Mouse (Mus musculus): Measurements from ENCODE around the gene Tsks.

The Tsks gene

GRCm38 (mm10) chr7:44951960-44952359 is 9.0 kb downstream of the Tsks start:
- DNase-seq (ENCODE audit: low read depth, low spot score) = peak; percentile 10

- peak; percentile 88 for DNase-seq (ENCODE audit: low read depth, low spot score)
Observed at GRCm38 (mm10) chr7:44952611-44953306, 9.8 kb downstream of the Tsks start.

- DNase-seq (ENCODE audit: low read depth, low spot score) = no peak
Observed at GRCm38 (mm10) chr7:44953561-44953960, 10.6 kb downstream of the Tsks start.

- no peak for DNase-seq (ENCODE audit: low read depth, low spot score)
Observed at GRCm38 (mm10) chr7:44954091-44954885, 11.3 kb downstream of the Tsks start.

- DNase-seq (ENCODE audit: low read depth, low spot score) = peak; percentile 57
Observed at GRCm38 (mm10) chr7:44955628-44956027, 12.6 kb downstream of the Tsks start.

- no peak for DNase-seq (ENCODE audit: low read depth, low spot score)
Observed at GRCm38 (mm10) chr7:44956266-44956665, 13.3 kb downstream of the Tsks start.

GRCm38 (mm10) chr7:44957183-44957835 is 14.3 kb downstream of the Tsks start:
- DNase-seq (ENCODE audit: low read depth, low spot score) = no peak

- peak; percentile 51 for DNase-seq (ENCODE audit: low read depth, low spot score)
Observed at GRCm38 (mm10) chr7:44958208-44958607, 15.2 kb downstream of the Tsks start.

GRCm38 (mm10) chr7:44959281-44959680 is 16.3 kb downstream of the Tsks start:
- DNase-seq (ENCODE audit: low read depth, low spot score) = no peak

- peak; percentile 63 for DNase-seq (ENCODE audit: low read depth, low spot score)
Observed at GRCm38 (mm10) chr7:44959874-44960511, 17.0 kb downstream of the Tsks start.

- DNase-seq (ENCODE audit: low read depth, low spot score) = no peak
Observed at GRCm38 (mm10) chr7:44960512-44960910, 17.5 kb downstream of the Tsks start.

- no peak for DNase-seq (ENCODE audit: low read depth, low spot score)
Observed at GRCm38 (mm10) chr7:44962337-44962736, 19.3 kb downstream of the Tsks start.

GRCm38 (mm10) chr7:44962831-44963230 is 19.8 kb downstream of the Tsks start:
- DNase-seq (ENCODE audit: low read depth, low spot score) = peak; percentile 47

- DNase-seq (ENCODE audit: low read depth, low spot score) = no peak
Observed at GRCm38 (mm10) chr7:44964990-44965389, 22.0 kb downstream of the Tsks start.

- DNase-seq (ENCODE audit: low read depth, low spot score) = peak; percentile 45
Observed at GRCm38 (mm10) chr7:44965975-44966374, 23.0 kb downstream of the Tsks start.

- DNase-seq (ENCODE audit: low read depth, low spot score) = no peak
Observed at GRCm38 (mm10) chr7:44966638-44967037, 23.6 kb downstream of the Tsks start.

- DNase-seq (ENCODE audit: low read depth, low spot score) = peak; percentile 97
Observed at GRCm38 (mm10) chr7:44970231-44970691, 27.3 kb downstream of the Tsks start.

- DNase-seq (ENCODE audit: low read depth, low spot score) = no peak
Observed at GRCm38 (mm10) chr7:44971142-44971541, 28.1 kb downstream of the Tsks start.

- DNase-seq (ENCODE audit: low read depth, low spot score) = no peak
Observed at GRCm38 (mm10) chr7:44973415-44974130, 30.6 kb downstream of the Tsks start.

GRCm38 (mm10) chr7:44974383-44975116 is 31.5 kb downstream of the Tsks start, which contains the start of gene Cpt1c:
Gene Cpt1c (minus strand): TSS chr7:44974851.
- no peak for DNase-seq (ENCODE audit: low read depth, low spot score)

- DNase-seq (ENCODE audit: low read depth, low spot score) = no peak
Observed at GRCm38 (mm10) chr7:44975117-44975419, 32.1 kb downstream of the Tsks start.

All from A20 (cell line).